Mouse (Mus musculus) intestine, postnatal 0 days (tissue): ENCODE data around the gene Guca2b. TPM values are rescaled to one million over a fixed set of nuclear protein-coding genes. Genes with fewer than 3 reads are reported as not detected.
A peak's percentile ranks its signal among the peaks of the same experiment; 100 is the strongest.

ENCODE experiments used
- ATAC-seq: fragments of 200-750 bp; cut with Nextera tagmentation; 2 replicates; pipeline ENCODE4 v1.8.0; 2017; ENCODE audit warnings: mild to moderate bottlenecking, moderate TSS enrichment, moderate library complexity
- H3K27ac ChIP-seq: fragments of 300-500 bp; sonication (generic); 2 replicates; pipeline ENCODE4 v1.5.1; 2014; ENCODE audit warnings: mild to moderate bottlenecking, low read depth, low read length, moderate library complexity
- H3K27me3 ChIP-seq: fragments of 300-500 bp; sonication (generic); replicated peaks from 2 replicates; pipeline ENCODE4 v1.6.1; 2014; ENCODE audit warnings: low read length, mixed read lengths; ENCODE audit not compliant: control insufficient read depth, insufficient read depth
- H3K36me3 ChIP-seq: fragments of 300-500 bp; sonication (generic); 2 replicates; pipeline ENCODE4 v1.6.1; 2014; ENCODE audit warnings: mild to moderate bottlenecking, moderate library complexity; ENCODE audit not compliant: control insufficient read depth, insufficient read depth
- H3K4me1 ChIP-seq: fragments of 300-500 bp; sonication (generic); replicated peaks from 2 replicates; pipeline ENCODE4 v1.6.1; 2014; ENCODE audit warnings: antibody characterized with exemption, low read length, mixed read lengths; ENCODE audit not compliant: control insufficient read depth, insufficient read depth
- H3K4me2 ChIP-seq: fragments of 300-500 bp; sonication (generic); replicated peaks from 2 replicates; pipeline ENCODE4 v1.6.1; 2014; ENCODE audit warnings: low read depth, mild to moderate bottlenecking, moderate library complexity
- H3K4me3 ChIP-seq: fragments of 300-500 bp; sonication (generic); 2 replicates; pipeline ENCODE4 v1.5.1; 2014; ENCODE audit warnings: low read depth, low read length
- H3K9ac ChIP-seq: fragments of 300-500 bp; sonication (generic); 2 replicates; pipeline ENCODE4 v1.6.1; 2014; ENCODE audit warnings: mild to moderate bottlenecking, low read depth, low read length
- H3K9me3 ChIP-seq: fragments of 300-500 bp; sonication (generic); 2 replicates; pipeline ENCODE4 v1.6.1; 2016; ENCODE audit warnings: mixed run types; ENCODE audit not compliant: control insufficient read depth
- CTCF ChIP-seq: sonication (generic); IDR thresholded peaks from 2 replicates; pipeline ENCODE4 v1.5.1; 2016; ENCODE audit warnings: low read depth, mild to moderate bottlenecking, control low read depth, antibody characterized with exemption, moderate library complexity
- WGBS: fragments of 180-500 bp; shearing (Covaris S2); extraction: QIAGEN DNeasy Blood & Tissue Kit; methylation state at CpG from one replicate; pipeline ENCODE4 v1.1.7; 2014; 5-methylcytosine and 5-hydroxymethylcytosine counted together
- polyA plus RNA-seq: library from polyadenylated mRNA; unstranded; fragments of >200 nt; fragmentation: Nextera tagmentation; extraction: Ambion mirVana; gene quantifications from 2 replicates; pipeline ENCODE4 v1.2.1, GENCODE M21; 2015

Guca2b gene
- polyA plus RNA-seq, 1 experiment from 2014 or later, result 1,809 TPM

DNA sequence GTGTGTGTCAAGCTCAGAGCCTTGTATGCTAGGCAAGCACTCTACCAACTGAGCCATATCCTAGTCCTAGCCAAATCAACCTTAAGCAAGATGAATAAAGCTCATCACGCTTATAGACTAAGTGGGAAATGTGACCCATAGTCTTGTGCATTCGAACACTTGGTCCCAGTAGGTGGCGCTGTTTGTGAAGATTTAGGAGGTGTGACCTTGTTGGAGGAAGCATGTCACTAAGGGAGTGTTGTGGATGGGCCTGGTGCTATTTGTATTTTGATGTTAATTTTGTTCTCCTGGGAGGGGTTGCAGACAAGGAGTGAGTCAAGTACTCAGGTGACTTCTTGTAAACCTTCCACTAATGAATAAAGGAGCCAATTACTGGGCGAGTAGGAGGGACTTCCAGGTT is 16.1 kb downstream of the Guca2b start:
- WGBS, result 85% methylated on average over 4 of the region's 4 CpGs
- Histone ChIP-seq H3K27ac (no peak overlapping the region), H3K9ac (no peak overlapping the region), H3K36me3 (no peaks in the 10 kb centered on the region), H3K4me3 (no peak overlapping the region), H3K4me2 (no peak overlapping the region), H3K4me1 (peaks cover 5% of the 10 kb centered on the region; the same call in 1 of the 2 replicates), H3K27me3 (no peaks in the 10 kb centered on the region), H3K9me3 (no peaks in the 10 kb centered on the region)
- ATAC-seq, result no peak
- peak; percentile 48 for TF ChIP-seq CTCF

DNA sequence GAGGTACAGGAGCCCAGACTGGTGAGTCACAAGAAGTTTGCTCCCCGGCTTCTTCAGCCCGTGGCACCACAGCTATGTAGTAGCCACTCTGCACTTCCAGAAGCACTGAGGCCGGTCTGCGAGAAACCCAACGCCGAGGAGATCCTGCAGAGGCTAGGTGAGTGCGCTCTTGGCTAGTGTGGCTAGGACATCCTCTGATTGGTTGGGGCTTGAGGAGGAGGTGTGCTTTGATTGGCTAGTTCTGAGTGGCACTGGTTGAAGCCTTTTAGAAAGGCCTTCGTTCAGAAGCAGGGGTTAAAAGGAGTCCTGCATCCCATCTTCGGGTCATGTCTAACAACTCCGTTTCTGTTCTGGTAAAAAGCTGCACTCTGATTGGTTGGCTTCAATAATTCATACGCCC is 20.1 kb downstream of the Guca2b start:
- peak overlapping the region; percentile 52 for H3K4me2 ChIP-seq
- WGBS, result 56% methylated on average over 11 of the region's 11 CpGs
- H3K4me1 ChIP-seq, result peaks cover 5% of the 10 kb centered on the region; the same call in 1 of the 2 replicates
- TF ChIP-seq CTCF, result no peak
- ATAC-seq, result no peak
- H3K9ac ChIP-seq, result no peak overlapping the region
- no peaks in the 10 kb centered on the region for H3K9me3 ChIP-seq
- H3K4me3 ChIP-seq, result peak overlapping the region; percentile 13; the same call in 1 of the 2 replicates
- H3K36me3 ChIP-seq, result no peaks in the 10 kb centered on the region
- no peak overlapping the region for H3K27ac ChIP-seq
- no peaks in the 10 kb centered on the region for H3K27me3 ChIP-seq

DNA sequence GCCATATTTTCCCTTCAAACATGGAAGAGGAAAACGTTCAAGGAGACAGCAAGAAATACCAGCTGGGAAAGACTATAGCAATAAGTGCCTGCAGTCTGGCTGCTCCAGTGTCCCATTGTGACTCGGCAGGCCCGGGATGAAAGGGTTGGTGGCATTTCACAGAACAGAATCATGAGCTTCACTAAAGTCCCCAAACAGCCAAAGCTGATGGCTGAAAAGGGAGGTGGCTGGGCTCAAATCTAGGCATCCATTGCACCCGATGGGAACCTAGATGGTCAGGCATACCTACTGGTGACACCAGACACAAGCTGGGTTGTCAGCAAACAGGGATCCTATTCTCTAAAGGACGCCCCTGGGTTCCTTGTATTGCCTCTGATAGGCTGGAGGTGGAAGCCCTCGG is 20.8 kb downstream of the Guca2b start:
- ATAC-seq, result no peak
- Histone ChIP-seq H3K9me3 (no peaks in the 10 kb centered on the region), H3K27me3 (no peaks in the 10 kb centered on the region), H3K36me3 (no peaks in the 10 kb centered on the region), H3K27ac (peak overlapping the region; percentile 68; the same call in 1 of the 2 replicates), H3K9ac (peak overlapping the region; percentile 17; the same call in 1 of the 2 replicates), H3K4me1 (peaks cover 5% of the 10 kb centered on the region; the same call in 1 of the 2 replicates), H3K4me3 (peak overlapping the region; percentile 13; the same call in 1 of the 2 replicates), H3K4me2 (peak overlapping the region; percentile 52)
- no peak for TF ChIP-seq CTCF
- 71% methylated on average over 6 of the region's 6 CpGs for WGBS

DNA sequence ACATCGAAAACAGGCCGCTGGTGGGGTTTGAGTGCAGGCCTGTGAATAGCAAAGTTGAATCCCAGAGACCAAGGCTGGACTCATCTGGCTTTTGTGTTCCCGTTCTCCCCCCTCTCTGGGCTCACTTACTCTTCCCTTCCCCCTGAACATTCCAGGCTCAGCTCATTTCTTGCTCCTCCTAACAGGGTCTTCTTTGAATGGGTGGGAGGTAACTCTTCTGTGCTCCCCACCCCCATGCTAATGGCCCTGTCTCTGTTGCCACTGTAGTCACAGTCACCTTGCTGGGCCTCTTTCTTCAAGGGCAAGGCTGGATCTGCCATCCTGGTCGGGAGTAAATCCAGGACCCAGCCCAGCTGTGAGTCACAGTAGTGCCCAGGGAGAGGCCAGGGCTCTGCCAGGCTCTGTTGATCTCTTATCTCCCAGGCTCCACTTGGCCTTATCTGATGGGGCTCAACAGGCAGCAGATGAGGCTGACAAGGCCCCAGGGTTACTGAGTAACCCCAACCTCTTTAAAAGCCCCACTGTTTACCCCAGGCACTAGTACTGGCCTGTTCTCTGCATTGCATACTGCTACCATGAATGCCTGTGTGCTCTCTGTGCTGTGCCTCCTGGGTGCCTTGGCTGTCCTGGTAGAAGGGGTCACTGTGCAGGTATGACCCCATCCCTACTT is 21.4 kb downstream of the Guca2b start, which contains the start of gene Guca2a:
Guca2a (plus strand) TSS at position 529 of the 670 bp plus-strand sequence.
- peak; percentile 79 for ATAC-seq
- peaks cover 5% of the 10 kb centered on the region; the same call in 1 of the 2 replicates for H3K4me1 ChIP-seq
- H3K9me3 ChIP-seq, result no peaks in the 10 kb centered on the region
- peak within 1 kb of the TSS; percentile 68 for H3K27ac ChIP-seq
- TF ChIP-seq CTCF, result no peak
- no peaks in the 10 kb centered on the region for H3K36me3 ChIP-seq
- no peaks in the 10 kb centered on the region for H3K27me3 ChIP-seq
- peak within 1 kb of the TSS; percentile 13; the same call in 1 of the 2 replicates for H3K4me3 ChIP-seq
- H3K4me2 ChIP-seq, result peak within 1 kb of the TSS; percentile 52
- 57% methylated on average over 4 of the region's 4 CpGs for WGBS
- H3K9ac ChIP-seq, result peak within 1 kb of the TSS; percentile 17; the same call in 1 of the 2 replicates

DNA sequence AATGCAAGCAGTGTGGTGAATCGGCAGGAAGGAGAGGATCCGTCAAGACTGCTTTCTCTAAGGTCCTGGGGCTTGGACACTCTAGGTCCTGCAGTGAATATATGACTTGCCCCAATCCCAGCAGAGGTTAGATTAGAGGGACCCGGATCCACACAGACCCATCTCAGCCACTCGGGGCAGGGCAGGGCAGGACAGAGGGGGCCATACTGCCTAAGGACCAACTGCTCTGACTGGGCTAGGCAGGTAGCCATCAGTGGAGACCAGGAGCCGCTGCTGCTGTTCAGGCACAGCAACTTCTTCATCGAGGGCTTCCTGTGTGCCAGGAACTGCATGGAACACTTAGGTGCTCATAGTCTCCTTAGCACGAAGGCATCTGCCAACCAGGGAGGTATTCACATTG is 22.0 kb downstream of the Guca2b start:
- Histone ChIP-seq H3K36me3 (no peaks in the 10 kb centered on the region), H3K9ac (no peak overlapping the region), H3K4me2 (no peak overlapping the region), H3K4me3 (no peak overlapping the region), H3K27me3 (no peaks in the 10 kb centered on the region), H3K27ac (peak overlapping the region; percentile 68), H3K9me3 (no peaks in the 10 kb centered on the region), H3K4me1 (peaks cover 5% of the 10 kb centered on the region; the same call in 1 of the 2 replicates)
- ATAC-seq, result no peak
- 72% methylated on average over 7 of the region's 7 CpGs for WGBS
- TF ChIP-seq CTCF, result no peak

DNA sequence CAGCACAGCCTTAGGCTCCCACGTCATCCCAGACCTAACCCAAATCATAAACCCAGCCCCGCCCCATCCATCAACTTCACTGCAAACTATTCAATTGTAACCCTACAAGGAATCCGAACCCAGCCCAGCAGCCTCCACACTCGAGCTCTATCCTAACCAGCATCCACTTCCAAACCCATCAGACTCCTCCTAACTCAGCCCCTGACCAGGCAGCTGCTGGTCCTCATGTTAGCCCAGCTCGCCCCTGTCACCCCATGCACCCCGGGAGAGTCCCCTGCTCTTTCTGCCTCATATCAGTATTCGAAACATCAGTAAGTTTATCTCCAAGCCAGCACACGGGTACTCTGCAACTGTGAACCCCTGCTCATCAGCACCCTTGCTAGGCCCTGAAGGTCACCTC is 23.1 kb downstream of the Guca2b start:
- Histone ChIP-seq H3K27ac (no peak overlapping the region), H3K27me3 (no peaks in the 10 kb centered on the region), H3K9me3 (no peaks in the 10 kb centered on the region), H3K4me1 (peaks cover 5% of the 10 kb centered on the region; the same call in 1 of the 2 replicates), H3K4me2 (no peak overlapping the region), H3K36me3 (no peaks in the 10 kb centered on the region), H3K9ac (no peak overlapping the region), H3K4me3 (no peak overlapping the region)
- 62% methylated on average over 8 of the region's 8 CpGs for WGBS
- TF ChIP-seq CTCF, result no peak
- ATAC-seq, result no peak
